Mouse (Mus musculus) olfactory bulb, adult 2 months (tissue): Measurements from ENCODE around the gene Brk1. TPM values are rescaled to one million over a fixed set of nuclear protein-coding genes. Genes with fewer than 3 reads are reported as not detected.

ENCODE experiments used
- H3K27ac ChIP-seq: fragments of 200-500 bp; 2 replicates; pipeline ENCODE4 v1.5.1; 2012; ENCODE audit warnings: low read depth, low read length; ENCODE audit not compliant: insufficient read depth
- H3K4me1 ChIP-seq: fragments of 200-500 bp; 2 replicates; pipeline ENCODE4 v1.6.1; 2012; ENCODE audit warnings: low read length; ENCODE audit not compliant: control insufficient read depth, insufficient read depth
- H3K4me3 ChIP-seq: fragments of 200-500 bp; 2 replicates; pipeline ENCODE4 v1.5.1; 2012; ENCODE audit warnings: mild to moderate bottlenecking, low read depth, low read length, moderate library complexity; ENCODE audit not compliant: insufficient read depth
- CTCF ChIP-seq: fragments of 200-500 bp; IDR thresholded peaks from 2 replicates; pipeline ENCODE4 v1.5.1; 2012; ENCODE audit warnings: low read depth, mild to moderate bottlenecking, low read length, moderate library complexity; ENCODE audit not compliant: insufficient read depth
- POLR2A ChIP-seq: fragments of 200-500 bp; IDR thresholded peaks from 2 replicates; pipeline ENCODE4 v1.6.1; 2012; ENCODE audit warnings: mild to moderate bottlenecking, low read depth, low read length, moderate library complexity; ENCODE audit not compliant: insufficient read depth
- WGBS: fragments of 180-500 bp; shearing (Covaris S2); methylation state at CpG from one replicate; pipeline ENCODE4 v1.1.7; 2018; 5-methylcytosine and 5-hydroxymethylcytosine counted together
- polyA plus RNA-seq: library from polyadenylated mRNA; stranded (reverse); fragments of >200 nt; gene quantifications from 2 replicates; pipeline ENCODE4 v1.2.4, GENCODE M21; 2012; ENCODE audit warnings: low replicate concordance; ENCODE audit not compliant: missing spikeins, insufficient read depth, insufficient read length

The Brk1 gene
- polyA plus RNA-seq, 1 experiment: not detected

- TF ChIP-seq CTCF: no peak
- no peak for TF ChIP-seq POLR2A
- whole genome bisulfite sequencing: 83% methylated on average over 8 of the region's 8 CpGs
- Histone ChIP-seq H3K4me1 (peaks cover 14% of the 10 kb centered on the region), H3K4me3 (no peak overlapping the region), H3K27ac (no peak overlapping the region)
Observed at GRCm38 (mm10) chr6:113662964-113663700, 58.6 kb downstream of the Brk1 start.

GRCm38 (mm10) chr6:113664305-113664704 is 59.7 kb downstream of the Brk1 start:
- Histone ChIP-seq H3K4me3 (no peak overlapping the region), H3K27ac (no peak overlapping the region), H3K4me1 (peaks cover 21% of the 10 kb centered on the region)
- TF ChIP-seq POLR2A (no peak), CTCF (no peak)
- WGBS: 87% methylated on average over 7 of the region's 7 CpGs

Other genes starting within 250 kb of the Brk1 start
- not detected in 2 replicates for gene Tada3, start 226.9 kb upstream of the Brk1 start, polyA plus RNA-seq
- not detected in 2 replicates for gene Arpc4, start 226.7 kb upstream of the Brk1 start, polyA plus RNA-seq
- not detected in 2 replicates for gene Ttll3, start 215.5 kb upstream of the Brk1 start, polyA plus RNA-seq
- not detected in 2 replicates for gene Rpusd3, start 185.4 kb upstream of the Brk1 start, polyA plus RNA-seq
- not detected in 2 replicates for gene Cidec, start 169.0 kb upstream of the Brk1 start, polyA plus RNA-seq
- gene Jagn1, start 162.2 kb upstream of the Brk1 start, polyA plus RNA-seq: not detected in 2 replicates
- not detected in 2 replicates for gene Il17re, start 146.3 kb upstream of the Brk1 start, polyA plus RNA-seq
- not detected in 2 replicates for gene Il17rc, start 133.3 kb upstream of the Brk1 start, polyA plus RNA-seq
- gene Creld1, start 121.5 kb upstream of the Brk1 start, polyA plus RNA-seq: not detected in 2 replicates
- gene Prrt3, start 102.8 kb upstream of the Brk1 start, polyA plus RNA-seq: not detected in 2 replicates
- gene Emc3, start 73.1 kb upstream of the Brk1 start, polyA plus RNA-seq: not detected in 2 replicates
- not detected in 2 replicates for gene Fancd2, start 73.1 kb upstream of the Brk1 start, polyA plus RNA-seq
- not detected in 2 replicates for gene Fancd2os, start 4.1 kb upstream of the Brk1 start, polyA plus RNA-seq
- not detected in 2 replicates for gene Vhl, start 19.2 kb downstream of the Brk1 start, polyA plus RNA-seq
- not detected in 2 replicates for gene Irak2, start 33.7 kb downstream of the Brk1 start, polyA plus RNA-seq
- not detected in 2 replicates for gene Tatdn2, start 92.3 kb downstream of the Brk1 start, polyA plus RNA-seq
- not detected in 2 replicates for gene Ghrl, start 115.1 kb downstream of the Brk1 start, polyA plus RNA-seq
- not detected in 2 replicates for gene Sec13, start 136.0 kb downstream of the Brk1 start, polyA plus RNA-seq